Mouse (Mus musculus) limb, embryonic 15.5 days (tissue): ENCODE data around the gene 4933417A18Rik. TPM values are rescaled to one million over a fixed set of nuclear protein-coding genes. Genes with fewer than 3 reads are reported as not detected.
"Not testable (repeated sequence)": the region's sequence is repeated elsewhere in the genome, so short reads cannot be mapped to it uniquely, and the experiment has no call there.

Experiments
- ATAC-seq: fragments of 200-750 bp; cut with Nextera tagmentation; 2 replicates; pipeline ENCODE4 v1.8.0; 2017; ENCODE audit warnings: low read depth, moderate TSS enrichment; ENCODE audit not compliant: insufficient number of reproducible peaks, low FRiP score, low TSS enrichment
- H3K27ac ChIP-seq: fragments of 300-500 bp; sonication (generic); 2 replicates; pipeline ENCODE4 v1.5.1; 2015; ENCODE audit warnings: moderate library complexity, mild to moderate bottlenecking, inconsistent platforms
- H3K27me3 ChIP-seq: fragments of 300-500 bp; sonication (generic); 2 replicates; pipeline ENCODE4 v1.6.1; 2015; ENCODE audit warnings: inconsistent platforms
- H3K36me3 ChIP-seq: fragments of 300-500 bp; sonication (generic); 2 replicates; pipeline ENCODE4 v1.6.1; 2015; ENCODE audit warnings: inconsistent platforms
- H3K4me1 ChIP-seq: fragments of 300-500 bp; sonication (generic); 2 replicates; pipeline ENCODE4 v1.6.1; 2015; ENCODE audit warnings: inconsistent platforms
- H3K4me2 ChIP-seq: fragments of 300-500 bp; sonication (generic); 2 replicates; pipeline ENCODE4 v1.6.1; 2015; ENCODE audit warnings: mild to moderate bottlenecking, inconsistent platforms
- H3K4me3 ChIP-seq: fragments of 300-500 bp; sonication (generic); 2 replicates; pipeline ENCODE4 v1.5.1; 2015; ENCODE audit warnings: mild to moderate bottlenecking, inconsistent platforms
- H3K9ac ChIP-seq: fragments of 300-500 bp; sonication (generic); 2 replicates; pipeline ENCODE4 v1.6.1; 2015; ENCODE audit warnings: inconsistent platforms
- H3K9me3 ChIP-seq: fragments of 300-500 bp; sonication (generic); 2 replicates; pipeline ENCODE4 v1.6.1; 2016; ENCODE audit warnings: inconsistent platforms
- WGBS: fragments of 180-500 bp; shearing (Covaris S2); methylation state at CpG from one replicate; pipeline ENCODE4 v1.1.7; 2015; 5-methylcytosine and 5-hydroxymethylcytosine counted together
- polyA plus RNA-seq: library from polyadenylated mRNA; unstranded; fragments of >200 nt; fragmentation: Nextera tagmentation; extraction: Ambion mirVana; gene quantifications from 2 replicates; pipeline ENCODE4 v1.2.1, GENCODE M21; 2015

Gene 4933417A18Rik
- polyA plus RNA-seq, 1 experiment from 2014 or later = not detected

GRCm38 (mm10) chr13:34978635-34979034 is 54.4 kb downstream of the 4933417A18Rik start:
- not testable (repeated sequence) for H3K27me3 ChIP-seq, H3K4me1 ChIP-seq, H3K27ac ChIP-seq, H3K4me2 ChIP-seq, H3K9ac ChIP-seq, H3K9me3 ChIP-seq, ATAC-seq, H3K4me3 ChIP-seq
- H3K36me3 ChIP-seq = peaks cover 56% of the 10 kb centered on the region
- 78% methylated on average over 5 of the region's 5 CpGs for WGBS

- H3K27me3 ChIP-seq, ATAC-seq, H3K4me1 ChIP-seq, H3K9ac ChIP-seq, H3K4me3 ChIP-seq, H3K27ac ChIP-seq, H3K9me3 ChIP-seq, H3K4me2 ChIP-seq: not testable (repeated sequence)
- H3K36me3 ChIP-seq = peaks cover 81% of the 10 kb centered on the region
- 98% methylated on average over 1 of the region's 1 CpGs for WGBS
Observed at GRCm38 (mm10) chr13:34983479-34983878, 59.3 kb downstream of the 4933417A18Rik start.

- Histone ChIP-seq H3K9me3 (no peaks in the 10 kb centered on the region), H3K9ac (no peak overlapping the region), H3K27ac (no peak overlapping the region), H3K4me2 (no peak overlapping the region), H3K27me3 (no peaks in the 10 kb centered on the region), H3K36me3 (peaks cover 36% of the 10 kb centered on the region), H3K4me3 (no peak overlapping the region), H3K4me1 (peaks cover 14% of the 10 kb centered on the region)
- no peak for ATAC-seq
- WGBS = 75% methylated on average over 4 of the region's 4 CpGs
Observed at GRCm38 (mm10) chr13:34991581-34992273, 67.5 kb downstream of the 4933417A18Rik start.

GRCm38 (mm10) chr13:34993085-34993484 is 68.9 kb downstream of the 4933417A18Rik start:
- Histone ChIP-seq H3K4me2 (peak overlapping the region; percentile 63), H3K27ac (peak overlapping the region; percentile 92; the same call in 1 of the 2 replicates), H3K36me3 (peaks cover 22% of the 10 kb centered on the region), H3K9ac (peak overlapping the region; percentile 62; the same call in 1 of the 2 replicates), H3K27me3 (no peaks in the 10 kb centered on the region), H3K9me3 (no peaks in the 10 kb centered on the region), H3K4me3 (peak overlapping the region; percentile 64), H3K4me1 (peaks cover 14% of the 10 kb centered on the region)
- no peak for ATAC-seq
- 63% methylated on average over 4 of the region's 4 CpGs for WGBS

GRCm38 (mm10) chr13:34993595-34993982 is 69.4 kb downstream of the 4933417A18Rik start:
- WGBS = under 1% methylated on average over 22 of the region's 22 CpGs
- Histone ChIP-seq H3K36me3 (peaks cover 17% of the 10 kb centered on the region), H3K9ac (peak overlapping the region; percentile 62), H3K4me2 (peak overlapping the region; percentile 63), H3K27ac (peak overlapping the region; percentile 92), H3K4me1 (peaks cover 14% of the 10 kb centered on the region), H3K27me3 (no peaks in the 10 kb centered on the region), H3K9me3 (no peaks in the 10 kb centered on the region), H3K4me3 (peak overlapping the region; percentile 64)
- ATAC-seq = peak; percentile 26

GRCm38 (mm10) chr13:34993983-34994811 is 70.0 kb downstream of the 4933417A18Rik start:
- H3K27ac ChIP-seq = peak overlapping the region; percentile 92
- 1% methylated on average over 33 of the region's 33 CpGs for WGBS
- no peaks in the 10 kb centered on the region for H3K9me3 ChIP-seq
- peaks cover 14% of the 10 kb centered on the region for H3K4me1 ChIP-seq
- peak overlapping the region; percentile 63 for H3K4me2 ChIP-seq
- H3K9ac ChIP-seq = peak overlapping the region; percentile 62
- peaks cover 12% of the 10 kb centered on the region for H3K36me3 ChIP-seq
- H3K27me3 ChIP-seq = no peaks in the 10 kb centered on the region
- ATAC-seq = peak; percentile 91
- H3K4me3 ChIP-seq = peak overlapping the region; percentile 64

- Histone ChIP-seq H3K9me3 (no peaks in the 10 kb centered on the region), H3K27ac (no peak overlapping the region), H3K9ac (no peak overlapping the region), H3K4me1 (peaks cover 14% of the 10 kb centered on the region), H3K36me3 (no peaks in the 10 kb centered on the region), H3K4me3 (no peak overlapping the region), H3K27me3 (no peaks in the 10 kb centered on the region), H3K4me2 (no peak overlapping the region)
- no peak for ATAC-seq
- 52% methylated on average over 2 of the region's 2 CpGs for WGBS
Observed at GRCm38 (mm10) chr13:34995925-34996324, 71.7 kb downstream of the 4933417A18Rik start.

Other genes starting within 250 kb of the 4933417A18Rik start
- gene Fam50b, start 189.6 kb upstream of the 4933417A18Rik start, polyA plus RNA-seq = not detected in 2 replicates
- 68.7 and 73.2 TPM in 2 replicates for gene Prpf4b, start 49.1 kb upstream of the 4933417A18Rik start, polyA plus RNA-seq
- 0.40 and 0.77 TPM in 2 replicates for gene Fam217a, start 99 bp upstream of the 4933417A18Rik start, polyA plus RNA-seq
- 0.96 and 1.0 TPM in 2 replicates for gene Eci3, start 39.4 kb downstream of the 4933417A18Rik start, polyA plus RNA-seq
- gene Eci2, start 102.7 kb downstream of the 4933417A18Rik start, polyA plus RNA-seq = 120 and 133 TPM in 2 replicates